Mouse (Mus musculus): ENCODE results near the gene Cldnd1.

DNA sequence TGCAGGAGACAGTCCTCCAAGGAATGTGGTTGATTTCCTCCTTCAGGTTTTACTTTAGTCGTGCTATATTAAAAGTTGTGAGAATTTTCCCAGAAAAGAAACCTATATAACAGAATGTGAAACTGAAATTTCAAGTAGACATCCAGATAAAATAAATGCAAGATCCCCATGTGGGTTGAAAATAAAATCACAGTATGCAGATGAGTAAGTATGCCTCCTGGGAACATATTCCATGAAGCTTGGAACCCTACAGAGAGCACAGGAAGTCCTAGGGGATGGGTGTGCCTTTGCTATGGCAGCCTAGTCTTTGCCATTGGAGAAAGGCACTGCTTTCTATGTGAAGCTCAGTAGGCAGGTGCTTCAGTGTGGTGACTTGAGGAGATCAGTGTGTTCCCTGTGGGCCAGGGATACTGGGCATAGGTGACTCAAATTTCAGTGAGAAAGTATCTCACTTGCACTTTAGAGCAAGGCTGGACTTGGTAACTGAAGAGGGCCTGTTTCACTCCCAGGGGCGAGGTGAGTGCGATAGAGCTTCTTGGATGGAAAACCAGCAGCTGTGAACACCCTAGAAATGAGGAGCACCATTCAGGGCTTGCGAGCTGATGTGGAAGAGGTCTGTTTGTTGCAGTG, 20.3 kb upstream of the Cldnd1 start:
- TF ChIP-seq FLI1 (IDR thresholded peaks at IDR 0.05; ENCODE audit: low read length) (no peak), GATA1 (IDR thresholded peaks at IDR 0.05; ENCODE audit: borderline replicate concordance, low read length) (no peak)

All from megakaryocyte, embryonic 14.5 days (primary cell).